Mouse (Mus musculus): ENCODE data around the gene Clca3a1.

DNA sequence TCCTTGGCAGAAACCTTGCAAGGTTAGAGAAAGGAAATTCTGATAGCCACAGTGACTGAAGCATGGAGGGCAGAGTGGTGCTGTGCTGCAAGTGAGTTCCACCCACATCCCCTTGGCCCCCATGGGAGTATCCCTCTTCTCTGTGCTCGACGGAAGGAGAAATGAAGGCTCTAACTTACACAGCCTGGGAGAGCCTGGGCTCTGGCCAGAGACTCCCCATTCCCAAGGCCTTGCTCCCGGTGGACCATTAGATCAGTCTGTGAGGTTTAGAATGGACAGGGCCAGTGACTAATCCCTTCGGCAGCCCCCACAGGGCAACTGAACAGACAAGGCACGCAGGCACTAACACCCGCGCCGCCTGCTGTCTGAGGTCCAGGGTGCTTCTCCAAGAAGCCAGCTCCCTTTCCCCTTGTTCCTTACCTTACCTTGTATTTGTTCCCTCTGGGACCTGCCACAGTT lies 81.0 kb downstream of the Clca3a1 start:
- TF ChIP-seq POLR2A (IDR thresholded peaks at IDR 0.05; ENCODE audit: extremely low read depth, insufficient read depth, low read length) (no peak), CTCF (IDR thresholded peaks at IDR 0.05; ENCODE audit: low read depth, low read length) (no peak)
